8 mouse cellular contexts compared by ENCODE assay signal in genomic region chr6:34318172-34318571, GRCm38 (mm10). TPM values are rescaled to one million over a fixed set of nuclear protein-coding genes. Genes with fewer than 3 reads are reported as not detected.
A peak's percentile ranks its signal among the peaks of the same experiment; 100 is the strongest.
DNase-seq lines count a peak whose midpoint lies in the region; ATAC-seq and TF ChIP-seq lines count a peak whose summit lies in the region.

No protein-coding gene starts in this region.

- H3K4me2 ChIP-seq in hindbrain, embryonic 13.5 days = no peak overlapping the region
- H3K4me2 ChIP-seq in lung, postnatal 0 days (replicated peaks; ENCODE audit: low read depth, low read length) = peak overlapping the region; percentile 81

- peaks cover 6% of the 10 kb centered on the region; the same call in 1 of the 2 replicates for H3K27me3 ChIP-seq in hindbrain, embryonic 10.5 days (ENCODE audit: insufficient read depth, poor library complexity, severe bottlenecking)
- H3K27me3 ChIP-seq in hindbrain, embryonic 13.5 days = no peaks in the 10 kb centered on the region
- H3K27me3 ChIP-seq in lung, postnatal 0 days (replicated peaks; ENCODE audit: insufficient read depth, low read length) = no peaks in the 10 kb centered on the region

- 0 out of 2 replicates have a peak overlapping the region, but pooled peaks have one; percentile 83 for H3K4me3 ChIP-seq in hindbrain, embryonic 10.5 days
- H3K4me3 ChIP-seq in hindbrain, embryonic 13.5 days = no peak overlapping the region
- H3K4me3 ChIP-seq in lung, postnatal 0 days (ENCODE audit: low read depth, low read length) = peak overlapping the region; percentile 62

- no peak for TF ChIP-seq EP300 in lung, postnatal 0 days (IDR thresholded peaks at IDR 0.05)

- no peak for TF ChIP-seq CTCF in lung, postnatal 0 days (IDR thresholded peaks at IDR 0.05)

- no peaks in the 10 kb centered on the region for H3K9me3 ChIP-seq in hindbrain, embryonic 10.5 days
- H3K9me3 ChIP-seq in hindbrain, embryonic 13.5 days = no peaks in the 10 kb centered on the region
- H3K9me3 ChIP-seq in lung, postnatal 0 days (ENCODE audit: low read length) = no peaks in the 10 kb centered on the region

- DNase-seq in hindbrain, embryonic 10.5 days (ENCODE audit: low spot score) = no peak
- peak; percentile 9 for DNase-seq in MEL-GATA-1-ER (ENCODE audit: extremely low read depth, low read depth)
- peak; percentile 82 to 84 for DNase-seq in cerebellum, postnatal 10 days
- peak; percentile 25 for DNase-seq in kidney, adult 18-20 months
- DNase-seq in lung, postnatal 0 days (ENCODE audit: low spot score) = peak; percentile 31
- DNase-seq in frontal cortex, postnatal 36 days (ENCODE audit: low spot score in 2 of 2) = no peak

- peaks cover 17% of the 10 kb centered on the region; the same call in 1 of the 2 replicates for H3K36me3 ChIP-seq in hindbrain, embryonic 10.5 days
- H3K36me3 ChIP-seq in hindbrain, embryonic 13.5 days = no peaks in the 10 kb centered on the region
- no peaks in the 10 kb centered on the region for H3K36me3 ChIP-seq in lung, postnatal 0 days (ENCODE audit: insufficient read depth, low read length)

- no peak overlapping the region for H3K9ac ChIP-seq in hindbrain, embryonic 13.5 days
- no peak overlapping the region for H3K9ac ChIP-seq in lung, postnatal 0 days (replicated peaks; ENCODE audit: low read depth)

- ATAC-seq in hindbrain, embryonic 13.5 days (ENCODE audit: low FRiP score) = no peak
- no peak for ATAC-seq in lung, postnatal 0 days
- no peak for ATAC-seq in frontal cortex, adult (ENCODE audit: low TSS enrichment)

- H3K27ac ChIP-seq in hindbrain, embryonic 10.5 days = no peak overlapping the region
- H3K27ac ChIP-seq in hindbrain, embryonic 13.5 days = no peak overlapping the region
- no peak overlapping the region for H3K27ac ChIP-seq in lung, postnatal 0 days (ENCODE audit: low read length)

- WGBS in hindbrain, embryonic 10.5 days = 69% methylated on average over 5 of the region's 5 CpGs
- WGBS in hindbrain, embryonic 13.5 days = 58% methylated on average over 5 of the region's 5 CpGs
- 21% methylated on average over 5 of the region's 5 CpGs for WGBS in lung, postnatal 0 days

- peaks cover 39% of the 10 kb centered on the region for H3K4me1 ChIP-seq in hindbrain, embryonic 10.5 days (replicated peaks)
- peaks cover 26% of the 10 kb centered on the region for H3K4me1 ChIP-seq in hindbrain, embryonic 13.5 days (replicated peaks)
- peaks cover 3% of the 10 kb centered on the region for H3K4me1 ChIP-seq in lung, postnatal 0 days (ENCODE audit: insufficient read depth, low read depth, low read length)

RNA-seq across cellular contexts. Expression of gene Akr1b3, which starts 0.9 kb away (rescaled TPM):
- polyA plus RNA-seq in hindbrain, embryonic 10.5 days (2016; fragmentation: Nextera tagmentation; extraction: Ambion mirVana) = 287 and 330 TPM in 2 replicates
- polyA plus RNA-seq in hindbrain, embryonic 13.5 days (2015; fragmentation: Nextera tagmentation; extraction: Ambion mirVana) = 106 and 108 TPM in 2 replicates
- polyA plus RNA-seq in lung, postnatal 0 days (2015; fragmentation: Nextera tagmentation; extraction: Ambion mirVana) = 96.9 and 106 TPM in 2 replicates

RNA-seq across cellular contexts. Expression of gene Akr1b8, which starts 35.7 kb away (rescaled TPM):
- 27.2 and 29.1 TPM in 2 replicates for polyA plus RNA-seq in hindbrain, embryonic 10.5 days (2016; fragmentation: Nextera tagmentation; extraction: Ambion mirVana)
- 7.7 and 9.7 TPM in 2 replicates for polyA plus RNA-seq in hindbrain, embryonic 13.5 days (2015; fragmentation: Nextera tagmentation; extraction: Ambion mirVana)
- 13.7 and 15.7 TPM in 2 replicates for polyA plus RNA-seq in lung, postnatal 0 days (2015; fragmentation: Nextera tagmentation; extraction: Ambion mirVana)

Comparison
In these comparisons a context has a peak if more than half of its experiments do, and no peak if none do; other contexts are left out.
1. DNase-seq: peak in MEL-GATA-1-ER (single experiment), cerebellum, postnatal 10 days (2 of 2), kidney, adult 18-20 months (single experiment) and lung, postnatal 0 days (single experiment); none in hindbrain, embryonic 10.5 days (single experiment) and frontal cortex, postnatal 36 days (0 of 2).